Mouse (Mus musculus) kidney, adult 11 months (tissue): ENCODE measurements around the gene Dhrs11.
"Not testable (repeated sequence)": the region's sequence is repeated elsewhere in the genome, so short reads cannot be mapped to it uniquely, and the experiment has no call there.

Experiments used
- DNase-seq: peaks from one replicate; pipeline ENCODE4 v3.0.0; 2022

Dhrs11 gene

GRCm38 (mm10) chr11:84828516-84829399 lies at the start of gene Dhrs11:
Gene Dhrs11 (minus strand): TSS chr11:84828994.
- peak; percentile 96 for DNase-seq

GRCm38 (mm10) chr11:84876020-84876419 lies 47.2 kb upstream of the Dhrs11 start:
- DNase-seq = not testable (repeated sequence)

DNA sequence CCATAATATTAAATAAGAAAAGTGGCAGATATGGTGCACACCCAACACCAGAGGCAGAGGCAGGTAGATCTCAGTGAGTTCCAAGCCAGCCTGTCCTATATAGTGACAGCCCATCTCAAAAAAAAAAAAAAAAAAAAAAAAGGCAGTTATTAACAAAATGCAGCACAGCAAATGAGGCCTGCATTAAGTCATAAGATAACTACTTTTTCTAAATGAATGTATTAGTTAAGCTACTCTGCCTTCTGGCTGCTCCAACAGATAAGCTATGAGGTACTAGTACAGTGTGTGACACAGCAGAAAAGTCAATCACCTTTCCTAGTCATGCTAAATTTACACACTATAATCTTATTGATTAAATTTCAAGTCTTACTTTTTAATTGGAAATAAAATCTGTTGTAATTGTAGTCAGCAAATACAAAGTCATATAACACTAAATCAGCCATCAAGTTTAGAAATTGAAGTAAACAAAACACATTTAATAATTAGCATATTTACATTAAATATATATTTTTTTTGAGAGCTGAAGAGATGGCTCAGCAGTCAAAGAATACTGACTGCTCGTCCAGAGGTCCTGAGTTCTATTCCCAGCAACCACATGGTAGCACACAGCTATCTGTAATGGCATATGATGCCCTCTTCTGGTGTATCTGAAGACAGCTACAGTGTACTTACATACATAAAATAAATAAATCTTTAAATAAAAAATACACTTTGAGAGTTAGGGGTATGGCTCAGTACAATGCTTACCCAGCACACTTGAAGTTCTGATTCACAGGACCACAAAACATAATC lies 44.4 kb upstream of the Dhrs11 start:
- DNase-seq = no peak

GRCm38 (mm10) chr11:84871548-84872069 lies 42.8 kb upstream of the Dhrs11 start:
- DNase-seq = no peak

GRCm38 (mm10) chr11:84871046-84871445 lies 42.3 kb upstream of the Dhrs11 start:
- DNase-seq = no peak

DNA sequence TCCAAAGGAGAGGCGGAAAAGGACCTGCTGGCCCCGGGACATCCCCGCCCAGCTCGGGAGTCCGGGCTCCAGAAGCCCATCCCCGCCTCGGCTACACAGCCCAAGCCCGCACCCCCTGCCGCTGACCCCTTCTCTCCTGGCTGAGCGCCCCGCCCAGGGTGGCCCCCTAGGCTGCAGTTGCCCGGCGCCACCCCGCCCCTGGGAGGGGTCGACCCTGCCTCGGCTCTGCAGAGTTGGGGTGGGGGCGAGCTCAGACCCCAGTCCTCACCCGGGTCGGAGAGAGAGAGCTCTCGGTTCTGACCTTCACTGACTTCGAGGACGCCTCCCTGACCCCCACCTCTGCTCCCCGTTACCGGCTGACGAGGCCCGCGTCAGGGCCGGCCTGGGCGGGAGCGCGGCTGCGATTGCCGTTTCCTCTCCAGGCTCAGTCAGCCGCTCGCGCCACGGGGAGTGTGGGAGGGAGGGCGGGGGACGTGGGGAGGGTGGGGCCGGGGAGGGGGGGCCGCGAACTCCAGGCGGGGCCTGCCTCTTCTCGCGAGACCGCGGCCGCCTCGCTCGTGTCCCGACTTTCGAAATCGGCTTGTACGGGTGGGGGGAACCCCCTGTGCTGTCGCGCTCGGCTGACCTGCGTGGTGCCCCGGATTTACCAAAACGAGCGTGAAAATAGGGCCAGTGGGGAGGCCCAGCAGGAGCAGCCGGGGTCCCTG lies 41.7 kb upstream of the Dhrs11 start, which contains the start of gene Ggnbp2:
Gene Ggnbp2 (minus strand): TSS at position 481 of the 707 bp plus-strand sequence.
- peak; percentile 90 for DNase-seq

- peak; percentile 94 for DNase-seq
Measured at GRCm38 (mm10) chr11:84869537-84870232, 40.9 kb upstream of the Dhrs11 start.

- no peak for DNase-seq
Measured at GRCm38 (mm10) chr11:84868786-84869259, 40.0 kb upstream of the Dhrs11 start.

DNA sequence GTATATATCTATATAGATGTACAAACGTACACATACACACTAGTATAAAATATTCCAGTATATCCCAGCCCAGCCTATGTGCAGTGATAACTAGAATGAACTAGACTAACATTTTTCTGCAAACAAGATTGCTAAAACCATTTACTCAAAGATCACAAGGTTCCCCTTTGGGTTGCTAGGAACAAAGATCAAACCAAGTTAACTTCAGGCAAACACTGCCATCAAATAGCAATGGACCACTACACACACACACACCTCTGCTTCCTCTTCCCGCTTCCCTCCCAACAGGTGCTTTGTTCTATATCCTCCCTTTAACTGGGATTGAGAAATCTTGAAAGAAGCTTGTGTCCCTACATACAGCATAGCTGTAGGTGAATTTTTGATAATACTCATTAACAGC lies 38.8 kb upstream of the Dhrs11 start:
- no peak for DNase-seq

- peak; percentile 56 for DNase-seq
Measured at GRCm38 (mm10) chr11:84865268-84865667, 36.5 kb upstream of the Dhrs11 start.

DNA sequence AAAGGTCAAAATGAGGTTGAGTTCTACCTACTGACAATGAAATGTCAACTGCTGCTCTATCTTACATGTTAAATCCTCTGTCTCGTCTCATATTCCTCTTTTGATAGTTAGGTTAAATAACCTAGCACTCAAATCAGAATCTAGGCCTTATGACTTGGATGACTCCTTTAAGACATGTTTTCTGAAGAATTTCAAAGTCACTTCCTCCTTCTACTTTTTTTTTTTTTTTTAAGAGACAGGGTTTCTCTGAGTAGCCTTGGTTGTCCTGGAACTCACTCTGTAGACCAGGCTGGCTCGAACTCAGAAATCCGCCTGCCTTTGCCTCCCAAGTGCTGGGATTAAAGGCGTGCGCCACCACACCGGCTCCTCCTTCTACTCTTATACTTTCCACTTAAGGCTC lies 26.5 kb upstream of the Dhrs11 start:
- DNase-seq = no peak

- no peak for DNase-seq
Measured at GRCm38 (mm10) chr11:84847475-84848090, 18.8 kb upstream of the Dhrs11 start.

DNA sequence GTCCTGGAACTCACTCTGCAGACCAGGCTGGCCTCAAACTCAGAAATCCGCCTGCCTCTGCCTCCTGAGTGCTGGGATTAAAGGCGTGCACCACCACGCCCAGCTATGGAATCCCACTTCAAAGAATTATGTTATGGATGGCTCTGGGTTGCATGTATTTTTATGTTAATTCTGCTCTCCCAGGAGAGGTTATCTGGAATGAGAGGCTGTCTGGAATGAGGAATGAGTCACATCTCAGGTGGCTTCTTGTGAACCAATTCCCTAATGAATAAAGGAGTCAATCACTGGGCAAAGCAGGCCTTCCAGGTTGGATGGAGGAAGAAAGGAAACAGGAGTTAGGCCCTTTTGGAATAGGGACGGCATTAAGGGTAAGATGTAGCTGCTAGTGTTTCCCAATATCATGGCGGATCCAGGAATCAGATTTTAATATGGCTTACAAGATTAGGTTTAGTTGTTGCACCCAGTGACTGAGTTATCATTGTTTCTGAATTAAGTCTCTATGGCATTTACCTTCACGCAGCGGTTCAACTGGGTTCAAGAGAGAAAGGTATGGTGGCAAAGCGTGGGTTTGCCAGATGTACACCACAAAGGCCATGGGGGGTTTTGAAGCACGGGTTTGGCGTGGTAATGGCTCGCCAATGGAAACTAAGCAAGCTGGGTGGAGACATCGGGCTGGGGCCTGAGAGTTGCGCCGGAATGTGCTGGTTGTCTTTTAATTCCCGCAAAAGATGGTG lies 18.1 kb upstream of the Dhrs11 start:
- no peak for DNase-seq

- DNase-seq = no peak
Measured at GRCm38 (mm10) chr11:84839330-84839729, 10.5 kb upstream of the Dhrs11 start.

DNA sequence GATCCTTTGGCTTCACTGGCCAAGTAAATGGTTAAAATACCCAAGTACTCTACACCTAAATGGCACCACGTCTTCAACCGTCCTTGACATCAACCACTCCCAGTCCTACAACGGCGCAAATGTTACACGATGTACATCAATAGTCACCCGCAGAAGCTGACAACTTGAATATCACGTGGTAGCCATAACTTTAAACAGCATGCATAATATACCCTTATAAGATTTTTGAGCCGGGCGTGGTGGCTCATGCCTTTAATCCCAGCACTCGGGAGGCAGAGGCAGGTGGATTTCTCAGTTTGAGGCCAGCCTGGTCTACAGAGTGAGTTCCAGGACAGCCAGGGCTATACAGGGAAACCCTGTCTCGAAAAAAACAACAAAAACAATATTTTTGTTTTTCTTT lies 701 bp upstream of the Dhrs11 start:
- DNase-seq = not testable (repeated sequence)

- peak; percentile 17 for DNase-seq
Measured at GRCm38 (mm10) chr11:84827901-84828503, 792 bp downstream of the Dhrs11 start.

DNA sequence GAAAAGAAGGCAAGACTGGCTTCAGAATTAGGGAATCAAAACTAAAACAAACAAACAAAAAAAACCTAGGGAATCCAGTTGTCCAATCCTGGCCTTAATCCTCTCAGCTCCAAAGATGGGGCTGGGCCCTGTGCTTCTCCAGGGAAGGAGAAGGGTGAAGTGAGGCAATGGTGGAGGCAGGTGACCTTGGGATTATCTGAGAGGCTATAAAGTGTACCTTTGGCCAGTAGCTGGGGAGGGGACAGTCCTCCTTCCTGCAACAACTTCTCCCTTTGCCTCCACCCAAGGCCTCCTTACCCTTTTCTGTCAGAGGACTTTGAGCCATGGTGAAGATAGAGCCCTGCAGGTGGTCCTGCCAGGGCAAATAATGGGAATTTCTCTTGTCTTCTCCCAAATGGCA lies 1.3 kb downstream of the Dhrs11 start:
- DNase-seq = peak; percentile 22

- DNase-seq = peak; percentile 87
Measured at GRCm38 (mm10) chr11:84826185-84826584, 2.6 kb downstream of the Dhrs11 start.

- peak; percentile 23 for DNase-seq
Measured at GRCm38 (mm10) chr11:84825261-84825807, 3.5 kb downstream of the Dhrs11 start.

DNA sequence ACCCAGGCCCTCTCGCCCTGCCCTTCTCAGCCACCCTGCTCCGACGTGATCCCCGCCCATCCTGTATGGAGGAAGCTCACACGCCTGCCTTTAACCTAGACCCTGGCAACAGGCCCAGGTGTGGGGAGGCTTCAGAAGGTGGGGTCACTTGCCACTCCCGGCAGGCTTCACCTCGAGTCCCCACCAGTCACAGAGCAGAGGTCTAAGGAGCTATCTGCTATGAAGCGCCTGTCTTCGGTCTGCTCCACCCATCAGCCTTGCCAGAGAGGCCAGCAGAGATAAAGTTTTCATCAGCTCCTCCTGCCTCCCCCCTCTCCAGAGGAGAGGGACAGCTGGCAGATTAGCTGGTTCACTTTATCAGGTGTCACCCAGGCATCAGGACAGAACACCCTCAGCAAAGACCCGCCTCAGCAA lies 5.3 kb downstream of the Dhrs11 start:
- no peak for DNase-seq
